Mouse (Mus musculus) MEL-GATA-1-ER (cell line): Measurements from ENCODE around the gene Zfp579.

Experiments used
- DNase-seq: peaks from one replicate; pipeline ENCODE4 v3.0.0-alpha.2; 2012; ENCODE audit warnings: low read depth; ENCODE audit errors: extremely low read depth

Gene Zfp579

DNA sequence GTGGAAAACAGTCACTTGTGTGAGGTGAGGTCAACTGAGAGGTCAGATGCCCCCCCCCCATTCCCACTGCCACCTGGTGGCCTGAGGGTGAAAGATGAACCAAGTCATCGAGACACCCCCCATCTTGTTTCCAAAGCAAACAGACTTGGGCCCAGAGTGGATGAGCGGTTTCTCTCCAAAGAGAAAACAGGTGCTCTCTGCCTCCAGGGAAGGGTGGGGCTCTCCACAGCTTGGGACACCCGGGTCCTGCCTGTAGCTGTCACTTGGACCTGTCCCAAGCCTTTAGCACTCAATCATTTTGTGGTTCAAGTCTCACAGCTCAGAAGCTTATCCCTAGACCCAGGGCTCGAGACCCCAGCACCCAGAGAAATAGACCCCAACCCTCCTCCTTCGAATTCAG lies 32.4 kb downstream of the Zfp579 start:
- DNase-seq: no peak

DNA sequence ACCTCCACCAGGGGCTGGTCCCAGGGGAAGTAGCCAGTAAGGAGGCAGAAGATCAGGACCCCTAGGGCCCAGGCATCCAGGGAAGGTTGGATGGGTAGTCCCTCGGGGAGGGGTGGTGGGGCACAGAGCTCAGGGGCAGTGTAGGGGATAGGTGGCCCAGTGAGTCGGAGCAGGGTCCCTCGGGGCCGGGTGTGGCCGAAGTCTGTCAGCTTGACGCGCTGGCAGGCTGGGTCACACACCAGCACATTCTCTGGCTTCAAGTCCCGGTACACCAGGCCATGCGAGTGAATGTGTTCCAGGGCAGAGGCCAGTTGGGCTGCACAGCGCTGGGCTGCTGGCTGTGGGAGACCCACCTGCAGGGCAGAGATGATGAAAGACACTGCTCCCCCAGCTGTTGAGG lies 38.6 kb downstream of the Zfp579 start:
- no peak for DNase-seq

DNA sequence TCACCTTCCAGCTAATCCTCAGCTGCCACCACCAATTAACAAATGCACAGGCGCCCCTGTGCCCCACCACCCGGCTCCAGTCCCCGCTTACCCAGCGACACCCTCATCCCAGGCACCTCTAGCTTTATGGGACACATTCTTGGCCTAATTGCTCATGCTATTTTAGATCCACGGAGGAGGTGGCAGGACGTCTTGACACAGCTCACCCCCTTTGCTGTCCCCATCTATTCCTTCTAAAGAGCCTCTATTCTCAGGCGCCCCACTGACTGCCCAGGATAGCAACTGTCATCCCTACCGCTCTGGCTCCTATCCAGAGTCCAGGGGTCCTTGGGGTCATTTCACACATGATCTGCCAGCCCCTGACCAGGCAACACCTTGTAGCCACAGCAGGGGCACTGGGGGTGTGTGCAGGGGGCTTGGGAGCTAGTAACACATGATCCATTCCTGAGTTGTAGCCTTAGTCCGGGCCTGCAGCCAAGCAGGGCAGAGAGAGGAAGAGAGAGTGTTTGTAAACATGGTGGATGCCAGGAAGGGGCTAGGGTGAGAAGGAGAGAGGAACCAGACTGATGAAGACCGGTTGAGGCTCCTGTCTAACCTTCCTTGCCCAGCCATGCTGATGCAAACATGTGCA lies 42.0 kb downstream of the Zfp579 start:
- DNase-seq: no peak

DNA sequence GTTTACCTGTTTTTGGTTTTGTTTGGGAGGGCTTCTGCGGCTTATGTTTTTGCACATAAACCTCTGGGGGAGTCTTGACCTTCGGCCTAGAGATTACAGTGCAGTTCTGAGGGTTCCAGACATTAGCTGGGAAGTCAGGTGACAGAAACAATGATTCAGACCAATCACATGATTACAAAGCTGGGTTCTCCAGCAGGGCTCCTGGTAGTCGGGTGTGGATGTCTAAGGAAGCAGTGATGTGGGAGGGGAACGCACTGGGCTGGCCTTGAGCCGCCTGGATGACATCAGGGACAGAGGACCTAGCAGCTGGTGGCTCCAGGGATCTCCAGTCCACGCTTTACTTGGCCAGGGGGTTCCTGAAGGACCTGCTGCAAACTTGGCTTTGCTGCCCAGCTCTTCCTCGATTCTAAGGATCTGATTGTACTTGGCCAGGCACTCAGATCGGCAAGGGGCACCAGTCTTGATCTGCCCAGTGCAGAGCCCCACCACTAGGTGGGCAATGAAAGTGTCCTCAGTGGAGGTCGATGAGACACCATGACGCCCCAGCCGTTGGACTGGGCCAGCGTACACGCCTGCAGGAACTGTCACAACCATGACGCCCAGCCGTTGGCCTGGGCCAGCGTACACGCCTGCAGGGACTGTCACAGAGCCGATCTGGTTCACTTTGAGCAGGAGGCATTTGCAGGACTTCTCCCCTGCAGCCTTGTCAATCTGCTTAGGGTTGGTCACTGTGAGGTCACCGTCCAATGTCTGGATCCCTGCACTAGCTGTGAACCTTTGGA lies 45.2 kb downstream of the Zfp579 start:
- no peak for DNase-seq

DNA sequence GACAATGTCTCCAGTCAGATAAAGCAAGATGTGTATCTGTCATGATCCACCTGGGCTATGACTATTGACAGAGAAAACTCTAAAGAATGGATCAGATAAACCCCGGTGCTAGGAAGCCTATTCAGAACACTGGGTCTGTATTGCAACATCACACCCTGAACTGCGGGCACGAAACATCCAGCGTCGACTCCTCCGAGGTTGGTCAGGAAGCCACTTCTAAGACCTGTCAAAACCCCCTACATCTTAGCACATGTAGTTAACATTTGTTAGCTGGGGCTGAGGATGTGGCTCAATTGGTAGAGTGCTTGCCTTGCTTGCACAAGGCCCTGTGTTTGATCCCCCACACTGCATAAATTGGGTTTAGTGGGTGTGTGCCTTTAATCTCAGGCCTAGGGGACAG lies 47.6 kb downstream of the Zfp579 start:
- DNase-seq: no peak

DNA sequence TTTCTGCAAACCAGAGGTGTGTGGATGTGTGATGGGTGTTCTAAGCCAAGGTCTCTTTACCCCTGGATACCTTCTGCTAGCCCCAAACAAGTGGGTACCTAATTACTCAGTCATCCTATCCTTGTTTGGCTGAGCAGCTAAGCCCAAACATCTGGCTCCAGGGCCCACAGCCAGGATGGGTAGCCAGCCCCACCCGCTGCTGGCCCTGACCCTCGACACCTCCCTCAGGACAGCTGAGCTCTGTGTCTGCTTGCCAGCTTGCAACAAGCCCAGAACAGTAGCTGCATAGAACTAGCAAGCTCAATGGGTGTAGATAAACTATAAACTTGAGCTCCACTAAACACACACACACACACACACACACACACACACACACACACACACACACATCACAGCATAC lies 48.1 kb downstream of the Zfp579 start:
- DNase-seq: no peak

DNA sequence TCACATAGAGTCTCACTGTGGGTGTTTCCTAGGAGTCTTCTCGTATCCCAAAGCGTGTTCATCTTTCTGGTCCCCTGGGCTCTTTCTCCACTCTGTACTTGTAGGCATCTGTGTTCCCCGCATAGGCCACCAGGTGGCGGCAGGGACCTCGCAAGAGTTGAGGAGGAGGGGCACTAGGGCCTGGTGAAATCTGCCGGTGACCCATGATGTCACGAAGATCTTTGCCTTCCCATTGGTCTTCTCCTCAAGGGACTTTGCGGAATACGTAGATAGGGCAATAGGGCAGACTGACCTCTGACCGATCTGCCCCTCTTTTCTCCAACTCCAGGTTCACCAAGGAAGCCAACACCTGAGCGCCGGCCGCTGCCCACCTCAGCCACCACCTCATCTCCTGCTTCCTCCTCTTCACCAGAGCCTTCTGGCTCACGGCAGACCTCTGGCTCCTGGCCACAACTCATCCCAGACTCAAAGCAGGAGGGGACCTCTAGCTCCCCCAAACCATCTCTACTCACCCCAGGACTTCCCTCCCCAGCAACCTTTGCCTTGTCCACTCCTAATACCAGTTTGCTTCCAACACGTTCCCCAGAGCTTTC lies 52.6 kb downstream of the Zfp579 start:
- DNase-seq: peak; percentile 66

DNA sequence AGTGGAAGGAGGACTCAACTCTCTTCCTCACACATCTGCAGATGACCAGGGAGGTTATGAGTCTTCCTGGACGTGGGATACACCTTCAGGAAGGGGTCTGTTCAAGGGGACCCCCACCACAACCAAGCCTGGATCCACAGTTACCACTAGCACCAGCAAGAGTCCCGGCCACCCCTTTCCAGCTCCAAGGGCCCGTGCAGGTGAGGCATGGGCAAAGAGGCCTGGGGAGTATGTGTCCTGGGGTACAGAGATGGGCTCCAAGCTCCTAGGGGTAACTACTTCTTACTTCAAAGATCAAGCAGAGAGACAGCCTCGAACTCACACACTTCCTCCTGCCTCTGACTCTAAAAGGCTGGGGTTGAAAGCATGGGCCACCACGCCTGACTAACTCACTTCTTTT lies 53.3 kb downstream of the Zfp579 start:
- no peak for DNase-seq

DNA sequence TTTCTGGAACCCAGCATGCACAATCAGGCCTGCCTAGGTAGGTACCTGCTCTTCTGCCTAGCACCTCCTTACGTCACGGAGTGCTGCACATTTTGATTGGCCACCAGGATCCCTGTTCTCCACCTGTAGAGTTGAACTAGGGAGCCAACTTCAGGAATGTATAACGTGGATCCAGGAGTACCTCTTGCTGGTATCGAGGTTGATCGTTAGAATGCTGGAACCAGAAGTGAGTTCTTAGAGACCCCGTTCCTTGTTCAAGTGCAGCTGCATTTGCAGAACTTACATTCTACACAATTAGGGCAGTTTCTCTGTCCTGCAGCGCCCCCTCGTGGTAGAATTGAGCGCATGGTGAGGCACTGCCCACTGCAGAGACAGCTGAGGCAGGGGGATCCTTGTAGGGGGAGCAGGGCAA lies 55.9 kb downstream of the Zfp579 start:
- DNase-seq: peak; percentile 53

DNA sequence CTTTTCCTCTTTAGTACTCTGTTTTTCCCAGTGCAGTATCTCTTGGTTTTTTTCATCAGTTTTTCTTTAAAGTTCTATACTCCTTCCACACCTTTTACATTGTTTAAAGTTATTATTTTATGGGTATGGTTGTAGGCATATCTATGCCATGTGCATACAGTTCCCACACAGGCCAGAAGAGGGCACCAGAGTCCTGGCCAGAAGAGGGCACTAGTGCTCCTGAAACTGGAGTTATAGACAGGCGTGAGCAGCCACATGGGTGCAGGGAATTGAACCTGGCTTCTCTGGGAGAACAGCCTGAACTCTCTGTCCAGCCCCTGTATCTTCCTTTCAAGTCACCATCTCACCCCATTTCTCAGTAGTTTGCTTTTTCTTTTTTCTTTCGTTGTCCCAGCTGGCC lies 57.5 kb downstream of the Zfp579 start:
- DNase-seq: peak; percentile 55

DNA sequence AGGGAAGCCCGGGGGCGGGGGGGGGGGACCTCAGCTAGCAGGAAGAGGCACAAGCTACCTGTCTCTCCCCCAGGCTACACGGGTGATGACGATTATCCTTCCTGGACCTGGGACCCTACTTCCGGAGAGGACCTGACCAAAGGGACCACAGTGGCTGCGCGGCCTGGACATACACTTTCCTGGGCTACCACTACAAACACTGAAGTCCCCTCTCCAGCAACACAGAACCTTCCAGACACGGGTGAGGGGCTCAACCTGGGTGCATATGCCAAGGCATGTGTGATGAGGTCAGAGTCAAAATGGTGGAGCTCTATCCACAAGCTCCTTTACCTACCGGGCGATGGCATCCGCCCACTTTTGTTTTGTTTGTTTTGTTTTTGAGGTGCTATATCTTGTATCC lies 58.6 kb downstream of the Zfp579 start:
- DNase-seq: no peak

DNA sequence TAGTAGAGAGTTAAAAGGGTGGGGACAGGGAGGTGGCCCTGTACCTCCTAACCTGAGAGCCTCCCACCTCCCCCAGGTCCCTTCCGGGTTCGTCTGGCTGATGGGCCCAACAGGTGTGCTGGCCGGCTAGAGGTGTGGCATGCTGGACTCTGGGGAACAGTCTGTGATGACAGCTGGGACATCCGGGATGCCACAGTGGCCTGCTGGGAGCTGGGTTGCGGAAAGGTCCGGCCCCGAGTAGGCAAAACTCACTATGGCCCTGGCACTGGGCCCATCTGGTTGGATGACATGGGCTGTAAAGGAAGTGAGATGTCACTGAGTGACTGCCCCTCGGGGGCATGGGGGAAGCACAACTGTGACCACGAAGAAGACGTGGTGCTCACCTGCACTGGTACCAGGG lies 59.1 kb downstream of the Zfp579 start:
- DNase-seq: no peak

DNA sequence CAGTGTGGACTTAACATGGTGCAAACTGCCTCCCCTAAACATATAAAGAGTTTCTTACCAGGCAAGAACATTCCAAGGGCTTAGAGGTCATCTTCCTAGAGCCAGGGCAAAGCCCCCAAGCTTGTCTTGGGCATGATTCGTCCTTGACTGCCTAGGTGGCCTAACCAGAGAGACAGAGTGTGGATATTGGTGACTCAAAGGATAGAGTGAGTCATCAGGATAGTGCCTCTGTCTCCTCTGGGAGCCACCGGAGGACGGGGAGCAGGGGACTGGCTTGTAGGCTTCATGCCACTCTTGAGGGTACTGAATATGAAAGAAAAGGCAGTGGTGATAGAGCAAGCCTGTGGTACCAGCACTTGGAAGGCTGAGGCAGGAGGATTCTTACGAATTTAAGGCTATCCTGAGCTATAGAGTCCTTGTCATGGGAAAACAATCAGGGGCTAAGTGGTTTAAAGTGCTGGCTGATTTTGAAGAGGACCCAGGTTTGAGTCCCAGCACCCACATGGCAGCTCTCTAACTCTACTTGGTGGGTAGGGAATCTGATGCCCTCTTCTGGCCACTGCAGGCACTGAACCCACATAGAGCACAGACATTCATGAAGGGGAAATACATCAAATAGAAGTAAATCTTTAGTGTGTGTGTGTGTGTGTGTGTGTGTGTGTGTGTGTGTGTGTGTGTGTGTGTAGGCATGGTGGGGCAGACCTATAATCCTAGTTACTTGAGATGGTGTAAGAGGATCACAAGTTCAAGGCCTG lies 61.6 kb downstream of the Zfp579 start:
- DNase-seq: no peak
